ENCODE assay signal across 10 mouse cellular contexts in the genomic region with DNA sequence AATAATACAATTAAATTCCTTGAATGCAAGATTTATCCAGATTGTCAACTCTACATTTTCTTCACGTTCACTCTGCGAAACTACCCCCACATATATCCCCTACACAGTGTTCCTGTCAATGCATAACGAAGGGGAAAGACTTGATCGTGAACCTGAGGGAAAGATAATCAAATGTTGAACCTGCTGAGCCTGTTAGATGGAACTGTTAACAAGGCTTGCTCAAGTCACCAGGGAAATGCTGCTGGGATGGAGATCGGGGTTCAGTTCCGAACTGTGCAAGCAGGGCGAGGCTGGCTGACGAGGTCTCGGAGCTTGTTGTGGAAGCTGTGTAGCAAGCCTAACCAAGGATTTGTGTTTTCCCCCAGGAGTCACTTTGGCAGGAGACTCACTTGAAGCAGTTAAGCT.
DNase-seq lines count a peak whose midpoint lies in the region; ATAC-seq and TF ChIP-seq lines count a peak whose summit lies in the region.
"Had no signal": no experiment of that assay in that cellular context is flagged by ENCODE, and none has a peak within 500 bp of the region (broad histone marks: within the 10 kb centered on the region; RNA-seq: fewer than 3 reads in every experiment).

No protein-coding gene starts in this region.

- peak; percentile 59; the same call in 1 of the 2 replicates for ATAC-seq in neural tube, embryonic 15.5 days (ENCODE audit: low FRiP score)

- no peak overlapping the region for H3K27ac ChIP-seq in left cerebral cortex, adult 2 months
- peak overlapping the region; percentile 38; the same call in 1 of the 2 replicates for H3K27ac ChIP-seq in neural tube, embryonic 15.5 days (replicated peaks)

- intact Hi-C loops in left cerebral cortex, adult 2 months (cut with DNase I): no loop called here

- 65% methylated on average over 9 of the region's 9 CpGs for WGBS in neural tube, embryonic 15.5 days

- H3K9me3 ChIP-seq in neural tube, embryonic 15.5 days (replicated peaks): no peaks in the 10 kb centered on the region

- TF ChIP-seq CTCF in left cerebral cortex, adult 2 months (IDR thresholded peaks at IDR 0.05): no peak

- H3K4me2 ChIP-seq in neural tube, embryonic 15.5 days: peak overlapping the region; percentile 43

- no peaks in the 10 kb centered on the region for H3K36me3 ChIP-seq in neural tube, embryonic 15.5 days

- H3K9ac ChIP-seq in neural tube, embryonic 15.5 days (replicated peaks): no peak overlapping the region

- no peaks in the 10 kb centered on the region for H3K27me3 ChIP-seq in neural tube, embryonic 15.5 days (replicated peaks)

- DNase-seq in adrenal gland, postnatal 10 days: peak; percentile 31
- DNase-seq in adrenal gland, adult 8-10 months: no peak
- peak in 1 of 2 experiments; percentile 11 for DNase-seq in left cerebral cortex, adult 2 months (ENCODE audit: extremely low spot score in 1 of 2, low spot score in 2 of 2)
- DNase-seq in left cerebral cortex, adult 11 months (ENCODE audit: low spot score): no peak
- peak; percentile 18 to 38 for DNase-seq in layer of hippocampus, postnatal 10 days (ENCODE audit: low spot score in 2 of 2)
- DNase-seq in thymus, postnatal 0 days (ENCODE audit: low spot score): no peak
- no peak for DNase-seq in thymus, adult 18-20 months
- DNase-seq: kidney, adult 18-20 months; lung, adult 2 months had no signal

- H3K4me3 ChIP-seq in left cerebral cortex, adult 2 months: peak overlapping the region; percentile 43
- peak overlapping the region; percentile 19; the same call in 1 of the 2 replicates for H3K4me3 ChIP-seq in neural tube, embryonic 15.5 days (replicated peaks)

- H3K4me1 ChIP-seq in neural tube, embryonic 15.5 days: 0 out of 2 replicates have a peak, but pooled peaks cover 2% of the 10 kb centered on the region

Comparison
In these comparisons a context has a peak if more than half of its experiments do, and no peak if none do; other contexts are left out.
1. DNase-seq: peak in adrenal gland, postnatal 10 days (single experiment) and layer of hippocampus, postnatal 10 days (2 of 2); none in adrenal gland, adult 8-10 months (single experiment), left cerebral cortex, adult 11 months (single experiment), thymus, postnatal 0 days (single experiment) and thymus, adult 18-20 months (0 of 2).